Mouse (Mus musculus) cortical plate, adult 2 months (tissue): ENCODE measurements around the gene Tubg1.

Source experiments
- CTCF ChIP-seq: fragments of 200-500 bp; IDR thresholded peaks from 2 replicates; pipeline ENCODE4 v1.5.1; 2011; ENCODE audit warnings: mild to moderate bottlenecking, control low read depth, low read length; ENCODE audit not compliant: insufficient read depth; ENCODE audit errors: extremely low read depth
- POLR2A ChIP-seq: fragments of 200-500 bp; IDR thresholded peaks from 2 replicates; pipeline ENCODE4 v1.6.1; 2011; ENCODE audit warnings: mild to moderate bottlenecking, low read length, control low read depth; ENCODE audit not compliant: insufficient read depth; ENCODE audit errors: extremely low read depth

DNA sequence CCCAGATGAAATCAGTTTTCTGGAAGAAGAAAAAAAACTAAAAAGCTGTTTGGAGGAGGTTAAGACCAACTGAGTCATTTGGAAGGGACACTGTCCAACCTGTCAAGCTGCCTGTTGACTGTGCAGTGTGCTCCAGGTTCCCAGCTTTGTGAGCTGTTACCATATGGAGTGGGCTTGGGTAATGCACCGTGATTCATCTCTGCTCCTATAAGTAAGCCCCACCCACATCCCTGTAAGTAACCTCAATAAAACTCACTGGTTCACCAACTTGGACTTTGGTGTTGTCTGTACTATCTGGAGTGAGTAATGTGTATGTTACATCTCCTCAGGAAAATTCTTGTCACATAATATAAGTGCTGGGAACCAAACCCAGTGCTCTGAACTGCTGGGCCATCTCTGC is 33.1 kb downstream of the Tubg1 start:
- TF ChIP-seq POLR2A: no peak
- TF ChIP-seq CTCF: no peak
